Mouse (Mus musculus) liver, embryonic 14.5 days (tissue): Measurements from ENCODE around the gene Phlda1. TPM values are rescaled to one million over a fixed set of nuclear protein-coding genes. Genes with fewer than 3 reads are reported as not detected.
A peak's percentile ranks its signal among the peaks of the same experiment; 100 is the strongest.

ENCODE experiments used
- ATAC-seq: fragments of 200-750 bp; cut with Nextera tagmentation; 2 replicates; pipeline ENCODE4 v1.8.0; 2017; ENCODE audit warnings: moderate number of reproducible peaks, mild to moderate bottlenecking, moderate library complexity; ENCODE audit not compliant: insufficient read depth
- DNase-seq, 3 experiments: peaks; one replicate each; pipeline ENCODE4 v3.0.0-alpha.2; 2012 to 2013; ENCODE audit warnings: low read depth in 3 of 3, low spot score in 3 of 3
- H3K27ac ChIP-seq: fragments of 300-500 bp; sonication (generic); 2 replicates; pipeline ENCODE4 v1.5.1; 2014; ENCODE audit warnings: moderate library complexity, mild to moderate bottlenecking, control low read depth, inconsistent platforms
- H3K27me3 ChIP-seq: fragments of 300-500 bp; sonication (generic); 2 replicates; pipeline ENCODE4 v1.6.1; 2014; ENCODE audit warnings: mild to moderate bottlenecking, low read length, moderate library complexity; ENCODE audit not compliant: control insufficient read depth, insufficient read depth
- H3K36me3 ChIP-seq: fragments of 300-500 bp; sonication (generic); replicated peaks from 2 replicates; pipeline ENCODE4 v1.6.1; 2014; ENCODE audit warnings: low read depth; ENCODE audit not compliant: control insufficient read depth, insufficient read depth
- H3K4me1 ChIP-seq, 2 experiments: fragments of 200-500 bp in 1 of 2; fragments of 300-500 bp in 1 of 2; sonication (generic) in 1 of 2; replicated peaks; 2 replicates each; pipeline ENCODE4 v1.6.1; 2012 to 2014; ENCODE audit warnings: antibody characterized with exemption in 1 of 2, inconsistent platforms in 1 of 2, low read length in 1 of 2; ENCODE audit not compliant: control insufficient read depth in 2 of 2, insufficient read depth in 2 of 2
- H3K4me2 ChIP-seq: fragments of 300-500 bp; sonication (generic); 2 replicates; pipeline ENCODE4 v1.6.1; 2014; ENCODE audit warnings: low read depth, mild to moderate bottlenecking, control low read depth, moderate library complexity
- H3K4me3 ChIP-seq, 2 experiments: fragments of 200-500 bp in 1 of 2; fragments of 300-500 bp in 1 of 2; sonication (generic) in 1 of 2; 2 replicates each; pipeline ENCODE4 v1.5.1; 2012 to 2014; ENCODE audit warnings: low read depth in 2 of 2, low read length in 2 of 2, mild to moderate bottlenecking in 2 of 2, control low read depth in 1 of 2, inconsistent platforms in 1 of 2, moderate library complexity in 1 of 2; ENCODE audit not compliant: insufficient read depth in 1 of 2
- H3K9ac ChIP-seq: fragments of 300-500 bp; sonication (generic); replicated peaks from 2 replicates; pipeline ENCODE4 v1.6.1; 2014; ENCODE audit warnings: mild to moderate bottlenecking, control low read depth, moderate library complexity
- H3K9me3 ChIP-seq: fragments of 300-500 bp; sonication (generic); 2 replicates; pipeline ENCODE4 v1.6.1; 2016; ENCODE audit warnings: low read length, mixed read lengths; ENCODE audit not compliant: control insufficient read depth
- CTCF ChIP-seq: IDR thresholded peaks from 2 replicates; pipeline ENCODE4 v1.5.1; 2016; ENCODE audit warnings: antibody characterized with exemption, low read depth, control low read depth
- EP300 ChIP-seq: IDR thresholded peaks from 2 replicates; pipeline ENCODE4 v1.6.1; 2016; ENCODE audit warnings: antibody characterized with exemption, low read depth
- WGBS: fragments of 180-500 bp; shearing (Covaris S2); extraction: QIAGEN DNeasy Blood & Tissue Kit; methylation state at CpG from one replicate; pipeline ENCODE4 v1.1.7; 2014; ENCODE audit not compliant: insufficient replicate concordance; 5-methylcytosine and 5-hydroxymethylcytosine counted together
- polyA plus RNA-seq, 2 experiments: library from polyadenylated mRNA; depleted of rRNA in 1 of 2; stranded (reverse) in 1 of 2; unstranded in 1 of 2; fragments of >200 nt; fragmentation: Nextera tagmentation in 1 of 2; extraction: Ambion mirVana in 1 of 2; gene quantifications; 2 replicates each; pipeline versions ENCODE4 v1.2.1 to v1.2.3; 2012 to 2014

The Phlda1 gene
- polyA plus RNA-seq, 2 experiments, result 2.1 to 2.8 TPM

DNA sequence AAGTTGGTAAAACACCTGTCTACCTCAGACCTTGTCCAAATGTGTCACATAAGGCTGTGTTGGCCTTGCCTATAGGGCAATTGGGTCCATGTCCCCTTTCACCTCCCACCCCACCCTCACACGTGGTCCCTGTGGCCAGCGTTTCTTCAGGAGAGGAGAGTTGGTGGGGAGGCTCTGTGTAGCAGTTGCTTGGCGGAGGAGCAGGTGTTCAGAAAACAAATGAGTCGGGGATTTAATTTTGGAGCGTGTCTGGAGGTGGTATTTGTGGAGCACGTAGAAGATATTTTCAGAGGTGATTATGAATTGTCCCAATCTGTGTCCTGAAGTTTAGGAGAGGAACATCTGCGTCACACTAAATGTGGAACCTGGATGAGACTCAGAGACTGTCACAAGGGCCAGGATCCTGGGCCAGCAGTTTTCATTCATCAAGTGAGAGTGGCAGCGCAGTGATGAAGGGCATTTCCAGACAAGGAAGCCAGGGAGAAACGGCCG, 41.8 kb downstream of the Phlda1 start:
- H3K4me1 ChIP-seq, result peaks cover 17 to 32% of the 10 kb centered on the region in 2 experiments
- DNase-seq (no peak), ATAC-seq (no peak)
- WGBS, result 66% methylated on average over 10 of the region's 10 CpGs
- no peak overlapping the region for H3K27ac ChIP-seq
- TF ChIP-seq EP300 (no peak), CTCF (no peak)
- H3K27me3 ChIP-seq, result no peaks in the 10 kb centered on the region
- H3K4me3 ChIP-seq, result no peak overlapping the region
- H3K36me3 ChIP-seq, result no peaks in the 10 kb centered on the region
- H3K9me3 ChIP-seq, result no peaks in the 10 kb centered on the region
- no peak overlapping the region for H3K4me2 ChIP-seq
- no peak overlapping the region for H3K9ac ChIP-seq

DNA sequence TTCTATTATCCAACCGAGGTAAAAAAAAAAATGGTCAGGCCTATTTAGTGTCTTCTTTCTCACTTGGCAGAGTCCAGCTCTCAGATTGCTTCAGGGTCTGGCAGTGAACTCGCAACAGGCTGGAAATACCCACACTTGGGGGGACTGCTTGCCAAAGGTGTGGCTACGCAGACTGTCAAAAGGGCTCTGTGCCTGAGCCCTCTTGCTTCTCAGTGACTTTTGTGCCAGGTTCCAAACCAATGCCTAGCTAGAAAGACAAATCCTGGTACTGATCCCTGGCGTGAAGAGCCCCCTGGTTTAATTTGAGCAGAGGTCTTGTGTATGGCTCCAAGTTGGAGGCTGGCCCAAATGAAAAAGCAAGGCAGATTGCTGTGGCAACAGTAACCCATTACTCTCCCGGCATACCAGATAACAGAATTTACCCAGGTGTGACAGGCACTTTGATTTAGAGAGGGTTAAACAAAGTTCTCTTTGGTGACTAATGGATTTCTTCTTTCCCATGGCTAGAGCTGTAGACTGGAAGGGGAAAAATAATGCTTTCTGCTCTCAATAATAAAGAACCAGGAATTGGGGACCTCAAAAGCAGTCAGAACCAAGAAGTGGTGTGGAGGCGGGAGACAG, 44.1 kb downstream of the Phlda1 start:
- Histone ChIP-seq H3K27ac (no peak overlapping the region), H3K9me3 (no peaks in the 10 kb centered on the region), H3K9ac (no peak overlapping the region), H3K4me1 (peaks cover 10 to 12% of the 10 kb centered on the region in 2 experiments), H3K4me3 (no peak overlapping the region), H3K27me3 (no peaks in the 10 kb centered on the region), H3K4me2 (no peak overlapping the region), H3K36me3 (no peaks in the 10 kb centered on the region)
- no peak for DNase-seq
- TF ChIP-seq EP300 (no peak), CTCF (no peak)
- no peak for ATAC-seq
- 57% methylated on average over 6 of the region's 6 CpGs for WGBS

DNA sequence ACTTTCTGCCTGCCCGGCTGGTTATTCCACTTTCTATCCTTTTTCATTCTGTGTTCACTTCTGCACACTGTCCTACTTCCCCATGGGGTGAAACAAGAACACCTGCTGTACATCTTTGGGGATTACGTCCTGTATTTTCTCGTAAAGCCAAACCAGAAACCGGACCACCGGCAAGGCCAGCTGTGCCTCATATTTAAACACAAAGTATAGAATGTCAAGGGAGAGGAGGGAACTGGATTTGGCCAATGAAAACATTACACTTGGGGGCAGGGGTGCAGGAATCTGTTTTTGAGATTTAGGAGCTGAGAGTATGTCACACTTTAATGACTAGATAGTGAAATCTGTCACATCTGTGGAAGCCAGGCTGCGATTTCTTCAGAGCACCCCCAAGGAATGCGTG, 47.6 kb downstream of the Phlda1 start:
- no peak overlapping the region for H3K9ac ChIP-seq
- H3K4me3 ChIP-seq, result no peak overlapping the region
- 72% methylated on average over 7 of the region's 7 CpGs for WGBS
- H3K27me3 ChIP-seq, result no peaks in the 10 kb centered on the region
- DNase-seq (no peak), ATAC-seq (no peak)
- H3K9me3 ChIP-seq, result no peaks in the 10 kb centered on the region
- H3K4me2 ChIP-seq, result no peak overlapping the region
- no peak overlapping the region for H3K27ac ChIP-seq
- TF ChIP-seq CTCF (no peak), EP300 (no peak)
- peaks cover 0 to 5% of the 10 kb centered on the region in 2 experiments; a peak in 2 of 4 replicates for H3K4me1 ChIP-seq
- H3K36me3 ChIP-seq, result no peaks in the 10 kb centered on the region

DNA sequence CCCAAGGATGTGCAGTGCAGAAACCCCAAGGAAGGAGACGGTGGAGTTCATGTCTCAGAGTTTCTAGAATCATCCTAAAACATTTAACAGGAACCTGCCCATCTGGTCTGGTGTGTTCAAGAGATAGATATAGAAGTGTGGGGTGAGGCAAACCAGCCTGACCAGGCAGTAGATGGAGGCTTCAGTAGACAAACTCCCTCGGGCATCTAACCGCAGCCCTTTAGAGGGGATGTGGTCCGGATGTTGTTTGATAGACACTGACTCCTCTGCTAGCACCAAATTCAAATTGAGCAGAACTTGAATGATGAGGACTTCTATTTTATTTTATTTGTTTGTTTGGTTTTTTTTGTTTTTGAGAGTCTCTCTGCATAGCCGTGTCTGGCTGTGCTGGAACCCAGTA, 48.6 kb downstream of the Phlda1 start:
- Histone ChIP-seq H3K9ac (no peak overlapping the region), H3K4me2 (no peak overlapping the region), H3K4me3 (no peak overlapping the region), H3K4me1 (peaks cover 0 to 7% of the 10 kb centered on the region in 2 experiments; a peak in 2 of 4 replicates), H3K27ac (no peak overlapping the region), H3K9me3 (no peaks in the 10 kb centered on the region), H3K36me3 (no peaks in the 10 kb centered on the region), H3K27me3 (no peaks in the 10 kb centered on the region)
- no peak for ATAC-seq
- WGBS, result 67% methylated on average over 5 of the region's 5 CpGs
- DNase-seq, result no peak
- TF ChIP-seq EP300 (no peak), CTCF (no peak)

DNA sequence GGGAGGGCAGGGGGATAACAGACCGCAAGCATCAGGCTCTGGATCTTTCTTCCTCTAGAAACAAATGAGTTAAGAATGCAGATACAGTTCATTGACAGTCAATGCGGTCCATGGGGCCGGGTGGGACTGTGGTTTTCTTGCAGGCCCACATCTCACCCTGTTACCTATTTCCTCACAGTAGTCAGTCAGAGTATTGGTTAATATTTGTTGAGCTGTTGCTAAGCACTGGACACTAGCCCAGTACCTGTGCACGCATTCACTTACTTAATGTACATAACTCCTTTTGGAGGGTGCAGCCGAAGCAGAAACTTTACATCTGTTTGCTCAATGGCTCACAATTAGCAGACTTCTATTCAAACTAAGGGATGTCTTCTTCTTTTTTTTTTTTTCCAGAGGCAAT, 52.1 kb downstream of the Phlda1 start:
- H3K27ac ChIP-seq, result no peak overlapping the region
- DNase-seq, result no peak

More for the DNA sequence above, 52.1 kb downstream of the Phlda1 start:
- Histone ChIP-seq H3K4me3 (no peak overlapping the region), H3K27me3 (no peaks in the 10 kb centered on the region), H3K9me3 (no peaks in the 10 kb centered on the region), H3K4me2 (no peak overlapping the region), H3K4me1 (peaks cover 0 to 7% of the 10 kb centered on the region in 2 experiments; a peak in 2 of 4 replicates), H3K36me3 (no peaks in the 10 kb centered on the region), H3K9ac (no peak overlapping the region)
- ATAC-seq, result peak; percentile 55; the same call in 1 of the 2 replicates
- TF ChIP-seq EP300 (no peak), CTCF (no peak)
- 52% methylated on average over 5 of the region's 5 CpGs for WGBS

Other genes starting within 250 kb of the Phlda1 start
- 0.93 and 1.4 TPM in 2 replicates for gene Bbs10, start 207.6 kb upstream of the Phlda1 start, polyA plus RNA-seq (2012; rRNA removed)
- gene Bbs10, start 207.6 kb upstream of the Phlda1 start, polyA plus RNA-seq (2014; fragmentation: Nextera tagmentation; extraction: Ambion mirVana), result 0.98 and 1.2 TPM in 2 replicates
- 43.7 and 117 TPM in 2 replicates for gene Nap1l1, start 33.1 kb upstream of the Phlda1 start, polyA plus RNA-seq (2012; rRNA removed)
- 103 and 109 TPM in 2 replicates for gene Nap1l1, start 33.1 kb upstream of the Phlda1 start, polyA plus RNA-seq (2014; fragmentation: Nextera tagmentation; extraction: Ambion mirVana)